Mouse (Mus musculus) neural tube, embryonic 12.5 days (tissue): ENCODE results near the gene Rprml. TPM values are rescaled to one million over a fixed set of nuclear protein-coding genes. Genes with fewer than 3 reads are reported as not detected.

Experiments used
- ATAC-seq: fragments of 200-750 bp; cut with Nextera tagmentation; 2 replicates; pipeline ENCODE4 v1.8.0; 2017; ENCODE audit warnings: low read depth, mild to moderate bottlenecking, moderate TSS enrichment, moderate library complexity; ENCODE audit not compliant: low FRiP score
- H3K27ac ChIP-seq: fragments of 300-500 bp; sonication (generic); 2 replicates; pipeline ENCODE4 v1.5.1; 2016
- H3K27me3 ChIP-seq: fragments of 300-500 bp; sonication (generic); replicated peaks from 2 replicates; pipeline ENCODE4 v1.6.1; 2016; ENCODE audit warnings: mild to moderate bottlenecking
- H3K36me3 ChIP-seq: fragments of 300-500 bp; sonication (generic); 2 replicates; pipeline ENCODE4 v1.6.1; 2016; ENCODE audit warnings: mild to moderate bottlenecking
- H3K4me1 ChIP-seq: fragments of 300-500 bp; sonication (generic); 2 replicates; pipeline ENCODE4 v1.6.1; 2016
- H3K4me2 ChIP-seq: fragments of 300-500 bp; sonication (generic); replicated peaks from 2 replicates; pipeline ENCODE4 v1.6.1; 2016; ENCODE audit warnings: mild to moderate bottlenecking
- H3K4me3 ChIP-seq: fragments of 300-500 bp; sonication (generic); 2 replicates; pipeline ENCODE4 v1.5.1; 2016
- H3K9ac ChIP-seq: fragments of 300-500 bp; sonication (generic); 2 replicates; pipeline ENCODE4 v1.6.1; 2016; ENCODE audit warnings: mild to moderate bottlenecking
- H3K9me3 ChIP-seq: fragments of 300-500 bp; sonication (generic); 2 replicates; pipeline ENCODE4 v1.6.1; 2016; ENCODE audit warnings: mild to moderate bottlenecking
- WGBS: fragments of 180-500 bp; shearing (Covaris S2); methylation state at CpG from one replicate; pipeline ENCODE4 v1.1.7; 2016; 5-methylcytosine and 5-hydroxymethylcytosine counted together
- polyA plus RNA-seq: library from polyadenylated mRNA; unstranded; fragments of >200 nt; fragmentation: Nextera tagmentation; extraction: Ambion mirVana; gene quantifications from 2 replicates; pipeline ENCODE4 v1.2.1, GENCODE M21; 2016

The Rprml gene
- polyA plus RNA-seq, 1 experiment from 2014 or later: not detected

GRCm38 (mm10) chr11:103696851-103697564 is 47.6 kb downstream of the Rprml start:
- peak overlapping the region; percentile 87 for H3K27ac ChIP-seq
- no peaks in the 10 kb centered on the region for H3K36me3 ChIP-seq
- H3K4me3 ChIP-seq: peak overlapping the region; percentile 83
- ATAC-seq: peak; percentile 76
- no peaks in the 10 kb centered on the region for H3K27me3 ChIP-seq
- peak overlapping the region; percentile 79 for H3K9ac ChIP-seq
- 2% methylated on average over 18 of the region's 18 CpGs for WGBS
- peak overlapping the region; percentile 67 for H3K4me2 ChIP-seq
- peaks cover 6% of the 10 kb centered on the region; the same call in 1 of the 2 replicates for H3K4me1 ChIP-seq
- no peaks in the 10 kb centered on the region for H3K9me3 ChIP-seq

GRCm38 (mm10) chr11:103697565-103698176 is 48.3 kb downstream of the Rprml start, which contains the start of gene Gosr2:
Gene Gosr2, minus strand, starts transcription at chr11:103697898.
- H3K9ac ChIP-seq: peak within 1 kb of the TSS; percentile 79
- under 1% methylated on average over 57 of the region's 57 CpGs for WGBS
- H3K27ac ChIP-seq: peak within 1 kb of the TSS; percentile 87
- no peaks in the 10 kb centered on the region for H3K9me3 ChIP-seq
- peak within 1 kb of the TSS; percentile 83 for H3K4me3 ChIP-seq
- peak; percentile 97 for ATAC-seq
- peak within 1 kb of the TSS; percentile 67 for H3K4me2 ChIP-seq
- H3K36me3 ChIP-seq: no peaks in the 10 kb centered on the region
- H3K4me1 ChIP-seq: peaks cover 6% of the 10 kb centered on the region; the same call in 1 of the 2 replicates
- H3K27me3 ChIP-seq: no peaks in the 10 kb centered on the region

GRCm38 (mm10) chr11:103698226-103698625 is 48.9 kb downstream of the Rprml start:
- Histone ChIP-seq H3K27me3 (no peaks in the 10 kb centered on the region), H3K4me2 (peak overlapping the region; percentile 67), H3K36me3 (no peaks in the 10 kb centered on the region), H3K4me3 (peak overlapping the region; percentile 83), H3K27ac (peak overlapping the region; percentile 87), H3K4me1 (peaks cover 6% of the 10 kb centered on the region; the same call in 1 of the 2 replicates), H3K9me3 (no peaks in the 10 kb centered on the region), H3K9ac (peak overlapping the region; percentile 79; the same call in 1 of the 2 replicates)
- WGBS: 78% methylated on average over 2 of the region's 2 CpGs
- ATAC-seq: no peak

Other genes with a start within 250 kb of the Rprml start
- gene Plekhm1, start 236.9 kb upstream of the Rprml start, polyA plus RNA-seq: 9.8 and 10.3 TPM in 2 replicates
- gene Lrrc37a, start 145.0 kb upstream of the Rprml start, polyA plus RNA-seq: not detected in 2 replicates
- not detected in 2 replicates for gene Gm884, start 28.4 kb upstream of the Rprml start, polyA plus RNA-seq
- not detected in 2 replicates for gene Lyzl6, start 10.7 kb upstream of the Rprml start, polyA plus RNA-seq
- gene Gosr2, start 48.3 kb downstream of the Rprml start, polyA plus RNA-seq: 85.8 and 89.2 TPM in 2 replicates
- gene Wnt9b, start 100.3 kb downstream of the Rprml start, polyA plus RNA-seq: 0.32 and 0.37 TPM in 2 replicates
- 6.9 and 7.8 TPM in 2 replicates for gene Wnt3, start 124.6 kb downstream of the Rprml start, polyA plus RNA-seq